Mouse (Mus musculus) 3T3-L1 (cell line): ENCODE measurements around the gene Gm20517.

Experiments
- DNase-seq: peaks from one replicate; pipeline ENCODE4 v3.0.0-alpha.2; 2015; ENCODE audit warnings: low read depth, low spot score

The Gm20517 gene

GRCm38 (mm10) chr17:47676581-47676980 lies 65.2 kb downstream of the Gm20517 start:
- DNase-seq, result peak; percentile 85

- no peak for DNase-seq
Observed at GRCm38 (mm10) chr17:47678238-47678637, 66.8 kb downstream of the Gm20517 start.

- no peak for DNase-seq
Observed at GRCm38 (mm10) chr17:47678702-47679101, 67.3 kb downstream of the Gm20517 start.

- DNase-seq, result no peak
Observed at GRCm38 (mm10) chr17:47682836-47683235, 71.4 kb downstream of the Gm20517 start.

GRCm38 (mm10) chr17:47687409-47688343 lies 76.3 kb downstream of the Gm20517 start:
- DNase-seq, result peak; percentile 98

GRCm38 (mm10) chr17:47688344-47688607 lies 76.9 kb downstream of the Gm20517 start, which contains the start of gene Tomm6:
Gene Tomm6, minus strand, starts transcription at chr17:47688386.
- no peak for DNase-seq

GRCm38 (mm10) chr17:47688608-47689575 lies 77.5 kb downstream of the Gm20517 start, which contains the start of gene Frs3:
Gene Frs3, plus strand, starts transcription at chr17:47689030.
- peak; percentile 54 for DNase-seq

- no peak for DNase-seq
Observed at GRCm38 (mm10) chr17:47689894-47690293, 78.5 kb downstream of the Gm20517 start.

- no peak for DNase-seq
Observed at GRCm38 (mm10) chr17:47691650-47692049, 80.3 kb downstream of the Gm20517 start.

GRCm38 (mm10) chr17:47693671-47694441 lies 82.5 kb downstream of the Gm20517 start:
- no peak for DNase-seq

GRCm38 (mm10) chr17:47694442-47694502 lies 82.9 kb downstream of the Gm20517 start, which contains the start of gene Gm21981:
Gene Gm21981, minus strand, starts transcription at chr17:47694455.
- no peak for DNase-seq

GRCm38 (mm10) chr17:47694503-47695336 lies 83.3 kb downstream of the Gm20517 start, which contains the start of gene Prickle4:
Gene Prickle4, minus strand, starts transcription at chr17:47694736.
- DNase-seq, result peak; percentile 92

- DNase-seq, result peak; percentile 38
Observed at GRCm38 (mm10) chr17:47695337-47695710, 83.9 kb downstream of the Gm20517 start.

GRCm38 (mm10) chr17:47698156-47698555 lies 86.8 kb downstream of the Gm20517 start:
- no peak for DNase-seq

GRCm38 (mm10) chr17:47699055-47699454 lies 87.7 kb downstream of the Gm20517 start:
- DNase-seq, result no peak

GRCm38 (mm10) chr17:47701793-47702192 lies 90.4 kb downstream of the Gm20517 start:
- no peak for DNase-seq

GRCm38 (mm10) chr17:47702548-47703345 lies 91.4 kb downstream of the Gm20517 start:
- DNase-seq, result no peak

GRCm38 (mm10) chr17:47703556-47703955 lies 92.2 kb downstream of the Gm20517 start:
- DNase-seq, result no peak

- no peak for DNase-seq
Observed at GRCm38 (mm10) chr17:47704692-47705091, 93.3 kb downstream of the Gm20517 start.

GRCm38 (mm10) chr17:47706196-47706595 lies 94.8 kb downstream of the Gm20517 start:
- no peak for DNase-seq
